Mouse (Mus musculus): ENCODE measurements around the gene Unk. TPM values are rescaled to one million over a fixed set of nuclear protein-coding genes. Genes with fewer than 3 reads are reported as not detected.

The Unk gene
- total RNA-seq, 2 experiments from 2014 or later, result 20.7 to 21.7 TPM

- no peak for DNase-seq (ENCODE audit: low spot score in 2 of 2)
- intact Hi-C loops (cut with DNase I), result no loop called here
These were observed 69.3 kb downstream of the Unk start for GRCm38 (mm10) chr11:116099462-116099861.

GRCm38 (mm10) chr11:116100385-116100784, 70.3 kb downstream of the Unk start:
- no peak for DNase-seq (ENCODE audit: low spot score in 2 of 2)
- intact Hi-C loops (cut with DNase I), result loop anchor here (10.0 kb wide), 2 partner anchors 166 to 354 kb away; partner anchors contain the start of genes Recql5 and Sap30bp

GRCm38 (mm10) chr11:116100839-116101238, 70.7 kb downstream of the Unk start:
- DNase-seq (ENCODE audit: low spot score in 2 of 2), result no peak
- intact Hi-C loops (cut with DNase I), result loop anchor here (10.0 kb wide), 2 partner anchors 166 to 354 kb away; partner anchors contain the start of genes Recql5 and Sap30bp

- intact Hi-C loops (cut with DNase I), result loop anchor here (10.0 kb wide), 2 partner anchors 167 to 353 kb away; partner anchors contain the start of genes Recql5 and Sap30bp
- no peak for DNase-seq (ENCODE audit: low spot score in 2 of 2)
These were observed 71.8 kb downstream of the Unk start for GRCm38 (mm10) chr11:116101931-116102381.

GRCm38 (mm10) chr11:116102472-116102871, 72.3 kb downstream of the Unk start:
- intact Hi-C loops (cut with DNase I), result loop anchor here (10.0 kb wide), 2 partner anchors 168 to 352 kb away; partner anchors contain the start of genes Recql5 and Sap30bp
- DNase-seq (ENCODE audit: low spot score in 2 of 2), result no peak

GRCm38 (mm10) chr11:116103572-116103971, 73.5 kb downstream of the Unk start:
- intact Hi-C loops (cut with DNase I), result loop anchor here (10.0 kb wide), 2 partner anchors 169 to 351 kb away; partner anchors contain the start of genes Recql5 and Sap30bp
- no peak for DNase-seq (ENCODE audit: low spot score in 2 of 2)

GRCm38 (mm10) chr11:116104006-116104646, 74.0 kb downstream of the Unk start:
- intact Hi-C loops (cut with DNase I), result loop anchor here (10.0 kb wide), 2 partner anchors 169 to 351 kb away; partner anchors contain the start of genes Recql5 and Sap30bp
- no peak for DNase-seq (ENCODE audit: low spot score in 2 of 2)

- DNase-seq (ENCODE audit: low spot score in 2 of 2), result no peak
- intact Hi-C loops (cut with DNase I), result loop anchor here (10.0 kb wide), 2 partner anchors 170 to 350 kb away; partner anchors contain the start of genes Recql5 and Sap30bp
These were observed 74.9 kb downstream of the Unk start for GRCm38 (mm10) chr11:116105065-116105464.

- intact Hi-C loops (cut with DNase I), result loop anchor here (10.0 kb wide), 2 partner anchors 172 to 348 kb away; partner anchors contain the start of genes Recql5 and Sap30bp
- DNase-seq (ENCODE audit: low spot score in 2 of 2), result no peak
These were observed 76.2 kb downstream of the Unk start for GRCm38 (mm10) chr11:116106154-116106962.

GRCm38 (mm10) chr11:116106963-116107776, 77.0 kb downstream of the Unk start:
- intact Hi-C loops (cut with DNase I), result loop anchor here (10.0 kb wide), 2 partner anchors 172 to 348 kb away; partner anchors contain the start of genes Recql5 and Sap30bp

GRCm38 (mm10) chr11:116107777-116108285, 77.7 kb downstream of the Unk start:
- intact Hi-C loops (cut with DNase I), result loop anchor here (10.0 kb wide), 2 partner anchors 173 to 347 kb away; partner anchors contain the start of genes Recql5 and Sap30bp
- no peak for DNase-seq (ENCODE audit: low spot score in 2 of 2)

More at GRCm38 (mm10) chr11:116106963-116107776, 77.0 kb downstream of the Unk start:
- no peak for DNase-seq (ENCODE audit: low spot score in 2 of 2)

GRCm38 (mm10) chr11:116108464-116109137, 78.5 kb downstream of the Unk start:
- intact Hi-C loops (cut with DNase I), result loop anchor here (10.0 kb wide), 2 partner anchors 174 to 346 kb away; partner anchors contain the start of genes Recql5 and Sap30bp
- peak in 1 of 2 experiments; percentile 48 for DNase-seq (ENCODE audit: low spot score in 2 of 2)

GRCm38 (mm10) chr11:116109441-116110081, 79.4 kb downstream of the Unk start:
- DNase-seq (ENCODE audit: low spot score in 2 of 2), result no peak
- intact Hi-C loops (cut with DNase I), result loop anchor here (2.0 to 10.0 kb wide), 3 partner anchors 17 to 345 kb away; partner anchors contain the start of genes Recql5, Sap30bp and Trim47

- no peak for DNase-seq (ENCODE audit: low spot score in 2 of 2)
- intact Hi-C loops (cut with DNase I), result loop anchor here (2.0 kb wide), 1 partner anchor 17 kb away; the partner anchor contains the start of gene Trim47
These were observed 80.0 kb downstream of the Unk start for GRCm38 (mm10) chr11:116110131-116110530.

GRCm38 (mm10) chr11:116110540-116110939, 80.4 kb downstream of the Unk start:
- no peak for DNase-seq (ENCODE audit: low spot score in 2 of 2)
- intact Hi-C loops (cut with DNase I), result loop anchor here (2.0 kb wide), 1 partner anchor 16 kb away; the partner anchor contains the start of gene Trim47

All from left cerebral cortex, postnatal 25 days (tissue).